Mouse (Mus musculus) cerebellum, adult 9-10 months (tissue): ENCODE measurements at regions not wholly inside any gene's neighbourhood (a gene's known extent, or its start where the extent isn't known, plus 50 kb on each side); places are given as distances from the start of the nearest gene placed in this dataset.
"Not testable (repeated sequence)": the region's sequence is repeated elsewhere in the genome, so short reads cannot be mapped to it uniquely, and the experiment has no call there.

Experiments
- DNase-seq: peaks from one replicate; pipeline ENCODE4 v3.0.0; 2022

DNA sequence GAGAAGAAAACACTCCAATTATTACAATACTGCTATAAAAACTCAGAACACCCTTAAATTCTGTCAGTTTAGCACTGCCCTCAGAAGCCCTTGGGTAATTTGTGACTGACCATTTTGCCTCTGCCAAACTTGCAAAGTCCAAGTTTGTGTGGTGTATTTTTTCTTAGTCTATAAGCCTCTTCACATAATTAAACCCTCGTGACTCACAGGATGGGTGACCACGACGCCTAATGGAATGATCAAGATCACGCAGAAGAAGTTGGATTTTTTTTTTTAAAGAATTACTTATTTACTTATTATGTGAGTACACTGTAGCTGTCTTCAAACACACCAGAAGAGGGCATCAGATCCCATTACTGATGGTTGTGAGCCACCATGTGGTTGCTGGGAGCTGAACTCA, 214.4 kb upstream of the Smim15 start:
- DNase-seq = no peak

DNA sequence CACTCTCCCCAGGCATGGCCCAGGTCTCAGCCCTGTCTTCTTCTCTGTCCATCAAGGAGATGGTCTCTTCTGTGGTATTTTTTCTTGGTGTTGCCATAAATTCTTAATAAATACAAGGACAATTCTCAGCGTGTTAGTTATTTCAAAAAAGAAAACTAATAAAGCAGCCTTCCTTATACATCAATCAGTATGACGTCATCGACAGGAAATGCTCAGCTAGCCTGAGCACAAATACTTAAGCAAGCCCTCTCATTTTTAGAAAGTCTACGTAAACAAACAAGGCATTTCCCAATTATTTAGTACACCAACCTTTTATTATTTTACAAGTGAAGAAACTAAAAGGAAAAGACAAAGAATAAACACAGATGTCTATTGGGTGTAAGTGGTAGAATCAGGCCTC, 218.6 kb upstream of the Smim15 start:
- no peak for DNase-seq

DNA sequence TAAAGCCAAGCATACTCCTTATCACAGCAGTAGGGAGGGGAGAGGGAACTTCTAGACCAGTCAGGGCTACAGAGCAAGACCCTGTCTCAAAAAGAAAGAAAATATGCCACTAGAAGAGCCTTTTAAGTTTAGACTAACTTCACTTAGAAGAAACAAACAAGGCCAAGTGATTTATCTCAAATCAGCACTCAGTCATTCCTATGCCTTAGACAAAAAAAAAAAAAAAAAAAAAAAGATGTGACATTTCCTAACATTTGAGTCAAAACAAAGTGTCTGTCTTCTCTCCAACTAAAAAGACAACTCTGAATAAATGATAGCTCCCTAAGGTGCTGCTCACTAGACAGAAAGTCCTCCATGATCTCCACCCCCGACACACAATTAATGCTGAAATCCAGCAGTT, 220.9 kb upstream of the Smim15 start:
- DNase-seq = no peak

DNA sequence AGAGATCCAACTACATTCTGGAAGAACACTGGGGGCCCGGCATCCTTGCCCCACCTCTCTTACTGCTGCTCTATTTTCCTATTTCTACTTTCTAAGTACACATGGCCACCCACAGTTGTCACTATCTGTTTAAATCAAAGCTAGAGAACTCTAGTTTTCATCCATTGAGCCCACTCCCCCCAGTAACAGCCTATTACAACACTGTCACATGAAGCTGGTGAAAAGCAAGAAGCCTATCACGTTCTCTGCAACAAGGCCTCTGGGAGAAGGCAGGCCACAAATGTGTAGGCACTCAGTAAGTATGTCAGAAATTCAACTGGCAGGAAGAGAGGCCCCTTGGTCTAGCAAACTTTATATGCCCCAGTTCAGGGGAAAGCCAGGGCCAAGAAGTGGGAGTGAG, 222.0 kb upstream of the Smim15 start:
- no peak for DNase-seq

DNA sequence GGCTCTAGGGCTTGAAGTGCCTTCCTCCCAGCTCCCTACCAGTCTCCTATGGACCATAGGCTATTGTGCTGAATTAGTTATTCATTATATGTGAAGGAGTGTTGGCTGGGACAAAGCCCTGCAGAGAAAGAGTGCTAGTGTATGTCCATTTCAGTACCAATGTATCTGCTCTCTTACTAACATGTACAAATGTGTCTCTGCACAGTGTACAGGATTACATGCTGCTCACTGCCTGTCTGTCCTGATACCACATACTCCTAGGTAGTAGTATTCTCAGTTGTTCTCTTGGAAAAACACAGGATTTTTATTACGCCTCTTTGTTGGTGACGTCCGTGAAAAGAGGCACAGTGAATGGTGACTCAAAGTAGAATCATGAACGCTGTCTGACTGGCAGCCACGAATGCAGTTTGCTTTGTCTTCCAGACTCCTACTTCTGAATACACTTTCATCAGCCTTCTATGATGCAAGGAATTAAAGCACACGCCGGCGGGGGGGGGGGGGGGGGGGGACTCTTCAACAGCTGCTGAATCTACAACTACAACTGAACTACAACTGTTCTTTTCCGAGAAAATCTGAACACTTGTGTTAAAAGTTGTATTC, 230.6 kb upstream of the Smim15 start:
- no peak for DNase-seq

DNA sequence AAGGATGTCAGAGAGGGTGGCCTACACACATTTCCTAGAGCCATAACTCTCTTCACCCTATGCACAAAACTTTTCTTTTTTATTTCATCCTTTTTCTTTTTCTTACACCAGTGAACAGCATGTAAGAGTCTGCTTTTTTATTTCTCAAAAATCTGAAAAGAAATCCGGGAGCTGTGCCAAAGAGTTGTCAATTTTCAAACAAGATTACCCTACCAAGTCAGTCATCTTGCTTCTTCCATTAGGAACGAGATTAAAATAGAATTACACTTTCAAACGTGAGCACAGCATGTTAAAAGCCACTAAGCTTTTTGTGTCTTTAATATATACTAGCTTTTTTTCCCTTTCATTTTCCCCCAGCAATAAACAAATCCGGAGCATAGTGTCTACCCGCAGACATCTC, 232.2 kb upstream of the Smim15 start:
- no peak for DNase-seq

DNA sequence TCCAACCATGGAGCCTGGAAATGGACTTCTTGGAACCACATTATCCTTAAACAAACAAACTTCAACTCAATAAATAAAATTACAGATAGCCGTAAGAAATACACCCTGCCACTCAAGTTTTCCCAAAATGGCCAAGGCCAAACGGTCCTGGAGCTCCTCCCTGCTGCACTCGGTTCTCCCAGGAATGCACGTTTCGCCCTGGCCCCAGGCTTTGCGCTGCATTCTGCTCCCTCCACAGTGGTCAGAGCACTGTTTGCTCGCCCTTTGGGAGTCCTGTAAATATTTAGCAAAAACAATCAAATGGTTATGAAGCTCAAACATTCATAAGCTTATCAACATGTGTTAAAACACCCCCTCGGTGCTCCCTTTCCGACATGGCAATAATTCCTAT, 233.4 kb upstream of the Smim15 start:
- DNase-seq = no peak

DNA sequence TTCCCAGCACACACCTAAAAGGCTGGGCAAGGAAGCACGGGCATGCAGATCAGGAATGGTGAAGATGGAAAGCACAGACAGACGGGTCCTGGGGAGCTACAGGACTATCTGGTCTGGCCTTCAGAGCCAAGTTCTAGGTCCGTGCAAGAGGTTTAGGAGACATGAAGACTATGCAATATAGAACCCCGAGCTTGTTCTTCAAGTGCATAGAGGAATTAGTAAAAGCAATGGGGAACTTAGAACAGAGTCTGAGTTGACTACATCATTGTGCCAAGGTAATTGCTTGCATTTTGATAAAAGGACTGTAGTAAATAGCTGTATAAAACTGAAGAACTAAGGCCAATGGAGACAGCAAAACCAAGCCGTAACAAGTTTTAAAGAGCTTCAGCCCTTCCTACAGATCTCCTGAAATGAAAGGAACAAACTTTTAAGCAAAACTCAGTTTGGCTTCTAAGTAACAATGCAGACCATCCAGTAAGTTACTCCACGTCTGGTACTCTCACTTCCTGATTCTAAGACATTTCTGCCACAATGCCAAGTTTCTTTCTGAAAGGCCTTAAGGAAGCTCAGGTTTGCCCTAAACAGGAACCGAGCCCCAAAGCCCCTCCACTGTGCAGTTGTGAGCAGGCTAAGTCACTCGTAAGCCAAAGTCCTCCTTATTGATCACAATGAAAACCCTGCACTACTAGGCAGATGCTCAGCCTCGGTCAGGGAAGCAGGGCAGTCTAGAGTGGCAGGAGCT, 234.0 kb upstream of the Smim15 start:
- no peak for DNase-seq

DNA sequence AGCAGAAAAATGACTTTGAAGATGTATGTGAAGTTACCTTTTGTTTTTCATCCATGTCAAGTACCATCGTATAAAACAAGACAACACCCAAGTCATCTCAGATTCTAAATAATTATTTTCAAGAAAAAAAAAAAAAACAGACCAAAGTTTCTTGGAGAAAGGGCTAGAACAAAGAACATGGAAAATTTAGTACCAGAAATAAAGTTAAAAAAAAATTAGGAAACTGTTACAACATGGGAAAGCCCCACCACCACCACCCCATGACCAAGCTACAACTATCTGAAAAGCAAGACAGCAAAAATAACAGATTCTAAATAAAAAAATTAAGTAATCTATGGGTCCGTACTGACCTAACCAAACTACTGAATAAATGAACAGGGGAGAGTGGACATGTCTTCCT, 235.3 kb upstream of the Smim15 start:
- no peak for DNase-seq

DNA sequence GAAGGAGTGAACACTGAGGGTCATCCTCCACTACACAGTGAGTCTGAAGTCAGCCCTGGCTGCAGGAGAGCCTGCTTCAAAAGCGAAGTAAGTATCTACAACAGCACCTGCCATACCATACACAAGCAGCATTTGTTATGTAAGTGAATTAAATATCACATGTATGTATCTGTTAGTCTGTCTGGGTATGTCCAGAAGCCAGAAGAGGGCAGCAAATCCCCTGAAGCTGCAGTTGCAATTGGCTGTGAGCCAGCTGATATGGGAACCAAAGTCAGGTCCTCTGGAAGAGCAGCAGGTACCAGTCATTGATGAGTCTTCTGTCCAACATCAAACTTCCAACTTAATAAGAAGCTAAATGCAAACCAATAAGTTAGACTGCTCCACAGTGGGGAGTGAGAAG, 239.8 kb upstream of the Smim15 start:
- DNase-seq = no peak

DNA sequence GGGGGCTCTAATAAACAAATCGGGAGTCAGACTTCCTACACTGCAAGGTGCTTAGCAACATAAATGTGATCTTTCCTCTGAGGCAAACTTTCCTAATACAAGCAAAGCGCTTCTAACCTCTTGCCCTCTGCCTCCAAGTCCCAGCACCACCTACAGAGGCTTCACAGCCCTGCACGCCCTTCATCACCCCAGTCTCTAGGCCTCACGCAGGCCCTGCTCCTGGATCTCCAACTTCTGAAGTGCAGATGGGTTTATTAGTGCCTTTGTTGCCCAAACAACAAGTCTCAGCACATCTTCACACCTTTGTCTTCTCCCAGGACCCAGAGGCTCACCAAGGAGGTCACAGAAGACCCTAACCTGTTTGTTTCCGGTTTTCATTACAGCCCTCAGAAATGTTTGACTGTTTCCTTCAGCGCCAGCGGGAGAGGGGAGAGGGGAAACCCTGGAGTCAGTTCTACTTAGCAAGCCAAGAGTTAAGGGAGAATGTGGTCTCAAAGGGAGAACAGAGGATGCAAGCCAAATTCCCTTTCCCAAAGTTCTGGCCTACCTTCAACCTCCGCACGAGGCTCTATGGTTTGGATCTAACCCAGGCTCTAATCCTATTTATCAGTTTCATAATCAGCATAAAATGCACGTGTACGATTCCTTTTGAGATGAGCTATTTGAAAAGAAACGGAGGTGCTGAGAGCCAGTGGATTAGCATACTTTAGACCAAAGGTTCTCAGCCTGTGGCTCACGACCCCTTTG, 244.9 kb upstream of the Smim15 start:
- DNase-seq = no peak

DNA sequence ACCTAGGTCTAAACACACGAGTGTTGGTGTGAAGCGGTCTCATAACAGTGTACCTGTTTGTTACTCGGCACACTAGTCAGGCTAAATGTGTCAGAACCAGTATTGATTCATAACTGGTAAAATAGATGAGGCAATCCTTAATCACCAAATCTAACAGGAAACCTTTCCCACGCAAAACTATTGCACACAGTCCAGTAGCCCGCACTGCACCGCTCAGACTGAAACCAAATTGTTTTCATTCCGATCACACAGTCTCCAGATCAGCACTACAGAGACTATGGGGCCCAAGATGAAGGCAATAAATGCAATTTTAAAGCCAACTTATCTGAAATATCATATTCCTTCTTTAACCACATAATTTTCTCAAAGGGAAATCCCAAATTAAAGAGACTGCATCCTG, 246.1 kb upstream of the Smim15 start:
- DNase-seq = no peak

DNA sequence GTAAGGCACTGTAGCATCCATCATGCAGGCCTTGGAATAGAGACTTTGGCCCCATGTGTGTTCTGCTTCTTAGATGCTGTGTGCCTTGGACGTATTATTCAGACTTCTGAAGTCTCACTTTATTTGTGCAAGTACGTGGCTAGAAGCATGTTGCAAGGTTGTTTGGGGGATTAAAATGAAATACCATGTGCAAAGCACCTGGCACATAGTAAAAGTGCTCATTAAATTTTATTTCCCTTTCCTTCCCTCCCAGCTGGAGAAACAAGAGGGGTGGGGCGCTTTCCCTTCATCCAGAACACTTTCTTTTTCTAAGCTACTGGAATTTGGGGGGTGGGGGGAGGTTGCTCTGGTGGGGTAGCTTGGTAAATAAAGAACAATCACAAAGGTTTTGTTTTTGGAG, 248.7 kb upstream of the Smim15 start:
- no peak for DNase-seq

DNA sequence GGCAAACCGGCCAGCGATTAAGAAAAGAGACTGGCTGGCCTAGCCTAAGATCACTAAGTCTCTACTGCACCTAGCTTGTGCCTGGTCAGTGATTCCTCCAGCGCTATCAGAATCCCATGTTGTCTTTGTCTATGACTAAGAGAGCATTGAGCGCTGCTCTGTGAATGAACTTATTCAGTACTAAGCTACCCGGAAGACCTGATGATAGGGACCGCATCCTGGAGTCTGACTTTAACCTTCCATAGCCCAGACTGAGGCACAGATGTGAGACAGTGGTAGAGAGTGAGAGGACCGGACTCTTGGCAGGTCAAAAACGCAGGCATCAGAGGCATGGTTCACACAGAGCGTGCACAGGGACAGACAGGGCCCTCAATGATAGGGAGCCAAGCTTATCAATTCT, 252.5 kb upstream of the Smim15 start:
- no peak for DNase-seq

DNA sequence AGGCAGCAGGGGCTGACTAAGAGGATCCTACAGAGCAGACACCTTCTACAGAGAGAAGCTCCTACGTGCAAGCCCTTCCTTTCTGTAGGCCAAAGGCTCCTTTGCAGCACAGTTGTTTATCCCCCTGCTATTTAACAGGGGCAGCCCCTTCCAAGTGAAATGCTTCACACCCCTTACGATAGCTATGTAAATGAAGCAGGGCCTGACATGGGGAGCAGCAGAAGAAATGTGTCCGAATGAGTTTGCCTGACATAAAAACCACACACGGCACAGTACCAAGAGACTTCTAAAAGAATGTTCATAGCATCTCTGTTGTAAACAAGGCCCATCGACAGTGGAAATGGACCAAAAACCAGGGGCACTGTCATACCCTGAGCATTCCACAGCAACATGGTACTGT, 259.3 kb upstream of the Smim15 start:
- DNase-seq = no peak

DNA sequence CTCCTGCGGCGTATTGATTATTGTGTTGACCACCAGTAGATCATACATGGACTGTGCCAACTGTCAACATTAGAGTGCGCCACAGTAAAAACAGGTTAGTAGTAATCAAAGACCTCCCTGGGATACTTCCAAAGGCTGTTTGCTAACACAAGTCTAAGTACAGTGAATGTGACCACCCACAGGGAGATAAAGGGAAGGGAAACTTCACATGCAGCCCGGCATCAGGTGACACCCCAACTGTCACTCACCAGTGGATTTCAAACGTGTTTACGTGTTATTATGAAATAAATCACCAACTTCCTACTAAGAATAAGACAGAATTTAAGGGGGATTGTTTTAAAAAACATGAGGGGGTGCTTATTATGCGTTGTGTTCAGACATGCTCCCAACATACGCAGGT, 262.5 kb upstream of the Smim15 start:
- DNase-seq = no peak

DNA sequence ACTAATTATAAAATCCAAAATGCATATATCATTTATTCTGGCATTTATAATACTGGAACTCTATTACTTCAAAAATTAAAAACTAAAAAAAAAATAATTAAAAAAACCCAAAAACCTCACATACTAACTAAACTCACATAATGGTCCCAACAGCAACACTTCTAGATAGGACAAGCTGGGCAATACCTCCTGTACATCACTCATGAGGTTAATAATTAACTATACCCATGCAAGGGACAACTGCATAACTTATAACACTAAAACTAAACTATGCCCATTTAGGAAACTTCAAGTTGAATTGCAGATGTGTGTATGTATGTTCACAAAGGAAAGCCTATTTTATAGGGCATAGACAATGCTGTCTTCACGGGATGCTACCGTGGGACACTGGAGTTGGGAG, 263.0 kb upstream of the Smim15 start:
- no peak for DNase-seq

DNA sequence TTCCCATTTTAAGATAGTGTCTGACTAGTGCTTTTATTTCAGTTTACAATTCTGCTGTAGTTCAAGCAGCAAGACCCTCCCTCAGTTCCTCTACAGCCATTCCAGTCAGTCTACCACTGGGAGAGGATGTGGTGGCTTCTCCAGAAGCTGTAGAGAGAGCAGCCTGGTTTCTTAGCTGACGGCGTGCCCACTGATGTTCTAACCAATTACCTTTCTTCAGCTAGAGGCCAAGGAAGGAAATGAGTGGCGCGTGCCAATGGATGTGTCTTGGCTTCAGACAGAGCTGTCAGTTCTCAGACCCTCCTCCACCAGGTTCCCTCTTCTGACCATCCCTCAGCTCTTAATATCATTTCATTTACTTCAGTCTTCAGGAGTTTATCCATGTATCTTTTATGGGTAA, 264.7 kb upstream of the Smim15 start:
- no peak for DNase-seq

DNA sequence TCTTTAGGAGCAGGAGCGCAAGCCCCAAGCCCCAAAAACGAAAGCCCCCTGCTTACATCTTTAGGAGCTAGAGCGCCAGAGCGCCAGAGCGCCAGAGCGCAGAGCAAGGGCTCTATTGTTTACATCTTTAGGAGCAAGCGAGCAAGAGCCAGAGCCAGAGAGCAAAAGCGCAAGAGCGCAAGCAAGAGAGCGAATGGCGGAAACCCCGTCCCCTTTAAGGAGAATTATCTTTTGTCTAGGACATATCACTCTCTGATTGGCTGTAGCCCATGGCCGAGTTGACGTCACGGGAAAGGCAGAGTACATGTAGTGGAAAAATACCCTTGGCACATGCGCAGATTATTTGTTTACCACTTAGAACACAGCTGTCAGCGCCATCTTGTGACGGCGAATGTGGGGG, 269.7 kb upstream of the Smim15 start:
- not testable (repeated sequence) for DNase-seq

DNA sequence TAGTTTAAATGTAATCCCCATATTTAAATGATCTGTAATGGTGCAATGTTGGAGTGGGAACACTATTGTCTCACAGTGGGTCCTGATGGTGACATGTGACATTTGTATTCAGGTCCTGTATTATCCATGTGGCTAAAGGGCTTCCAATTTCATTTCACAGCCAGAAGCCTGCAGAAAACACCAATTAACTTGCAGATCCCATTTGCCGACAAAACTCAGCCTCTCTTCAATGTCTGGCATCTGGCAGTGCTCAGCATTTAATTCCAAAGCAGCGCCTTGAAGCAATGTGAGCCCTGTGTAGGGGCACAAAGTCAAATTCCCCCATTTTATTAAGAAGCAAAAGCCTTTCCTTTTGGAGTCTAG, 277.0 kb upstream of the Smim15 start:
- DNase-seq = peak; percentile 10

DNA sequence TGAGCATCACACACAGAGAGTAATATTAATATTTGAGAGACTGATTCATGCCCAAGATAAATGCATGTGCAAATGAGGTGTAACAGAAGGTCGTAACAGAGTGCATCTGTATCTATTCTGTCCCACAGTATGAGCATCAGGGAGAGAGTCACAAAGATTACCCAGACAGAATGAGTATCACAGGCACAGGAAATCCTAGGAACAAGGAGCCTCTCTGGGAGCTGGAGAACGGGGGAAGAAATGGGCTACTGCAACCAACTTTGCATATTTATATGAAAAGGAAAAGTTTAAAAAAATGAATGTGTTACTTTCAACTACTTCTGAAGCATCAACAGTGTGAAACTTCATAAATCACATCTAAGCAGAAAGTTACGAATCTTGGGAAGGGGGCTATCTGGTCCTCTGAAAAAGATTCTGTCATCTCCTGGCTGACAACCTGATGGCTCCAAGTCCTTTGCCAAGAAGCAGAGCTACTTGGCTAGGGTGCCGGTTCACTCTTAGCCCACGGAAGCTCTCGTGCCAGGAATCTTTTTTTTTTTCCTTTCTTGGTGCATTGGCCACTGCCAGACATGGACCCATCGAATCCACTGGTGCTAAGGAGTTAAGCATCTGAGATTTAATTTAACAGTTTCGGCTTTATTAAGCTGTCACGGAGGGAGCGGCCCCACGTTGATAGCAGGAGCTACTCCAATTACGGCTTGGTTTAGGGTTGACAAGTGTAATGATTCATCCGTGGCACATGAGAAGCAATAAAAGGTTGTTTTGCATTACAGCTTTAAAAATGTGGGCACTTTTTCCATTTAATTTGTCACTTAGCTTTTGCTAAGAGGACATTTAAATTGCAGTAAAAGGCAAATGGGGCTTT, 277.6 kb upstream of the Smim15 start:
- peak; percentile 12 for DNase-seq

DNA sequence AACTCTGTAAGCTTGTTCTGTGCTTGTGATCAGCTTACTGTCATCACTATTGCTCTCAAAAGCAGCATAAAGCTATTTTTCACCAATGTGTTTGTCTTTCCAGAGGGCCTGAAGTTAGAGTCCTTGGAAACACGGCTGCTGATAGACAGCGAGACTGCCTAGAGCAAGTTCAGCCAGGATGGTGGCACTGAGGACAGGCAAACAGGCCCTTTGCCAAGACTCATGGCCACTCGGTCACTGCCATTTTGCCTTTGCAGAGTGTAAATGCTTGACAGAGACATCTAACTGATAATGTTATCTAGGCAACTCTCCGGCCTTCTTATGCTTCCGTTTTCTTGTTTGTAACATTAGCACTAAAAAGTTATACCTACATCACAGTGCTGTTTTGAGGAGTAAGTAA, 280.3 kb upstream of the Smim15 start:
- DNase-seq = no peak

DNA sequence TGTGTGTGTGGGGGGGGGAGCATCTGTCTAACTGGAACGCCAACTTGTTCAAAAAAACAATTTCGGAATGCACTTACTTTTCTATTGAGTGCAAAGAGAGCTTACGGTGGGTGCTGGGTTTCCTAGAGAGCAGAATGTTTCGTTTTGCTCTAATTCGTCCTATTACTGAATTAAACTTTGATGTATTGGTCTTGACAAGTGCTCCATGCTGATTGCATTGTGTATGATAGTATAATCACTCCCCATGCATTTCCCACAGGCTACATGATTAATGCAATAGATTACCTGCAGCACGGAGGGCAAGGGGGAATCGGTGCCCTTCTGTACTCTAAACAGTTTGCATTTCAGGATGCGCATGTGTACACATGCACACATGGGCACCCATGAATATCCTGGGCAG, 283.7 kb upstream of the Smim15 start:
- DNase-seq = no peak
